Mouse (Mus musculus) neural tube, embryonic 13.5 days (tissue): ENCODE data around the gene Slc7a6os. TPM values are rescaled to one million over a fixed set of nuclear protein-coding genes. Genes with fewer than 3 reads are reported as not detected.

ENCODE experiments used
- ATAC-seq: fragments of 200-750 bp; cut with Nextera tagmentation; 2 replicates; pipeline ENCODE4 v1.8.0; 2017; ENCODE audit warnings: low read depth, mild to moderate bottlenecking, moderate TSS enrichment, moderate library complexity
- H3K27ac ChIP-seq: fragments of 300-500 bp; sonication (generic); replicated peaks from 2 replicates; pipeline ENCODE4 v1.5.1; 2015; ENCODE audit warnings: moderate library complexity, mild to moderate bottlenecking, inconsistent platforms
- H3K27me3 ChIP-seq: fragments of 300-500 bp; sonication (generic); 2 replicates; pipeline ENCODE4 v1.6.1; 2015; ENCODE audit warnings: mild to moderate bottlenecking, inconsistent platforms
- H3K36me3 ChIP-seq: fragments of 300-500 bp; sonication (generic); 2 replicates; pipeline ENCODE4 v1.6.1; 2015; ENCODE audit warnings: mild to moderate bottlenecking, inconsistent platforms
- H3K4me1 ChIP-seq: fragments of 300-500 bp; sonication (generic); replicated peaks from 2 replicates; pipeline ENCODE4 v1.6.1; 2015; ENCODE audit warnings: inconsistent platforms
- H3K4me2 ChIP-seq: fragments of 300-500 bp; sonication (generic); 2 replicates; pipeline ENCODE4 v1.6.1; 2015; ENCODE audit warnings: inconsistent platforms, mild to moderate bottlenecking, moderate library complexity
- H3K4me3 ChIP-seq: fragments of 300-500 bp; sonication (generic); 2 replicates; pipeline ENCODE4 v1.5.1; 2015; ENCODE audit warnings: mild to moderate bottlenecking, inconsistent platforms
- H3K9ac ChIP-seq: fragments of 300-500 bp; sonication (generic); 2 replicates; pipeline ENCODE4 v1.6.1; 2015; ENCODE audit warnings: moderate library complexity, mild to moderate bottlenecking, inconsistent platforms
- H3K9me3 ChIP-seq: fragments of 300-500 bp; sonication (generic); 2 replicates; pipeline ENCODE4 v1.6.1; 2016; ENCODE audit warnings: inconsistent platforms
- WGBS: fragments of 180-500 bp; shearing (Covaris S2); methylation state at CpG from one replicate; pipeline ENCODE4 v1.1.7; 2015; 5-methylcytosine and 5-hydroxymethylcytosine counted together
- polyA plus RNA-seq: library from polyadenylated mRNA; unstranded; fragments of >200 nt; fragmentation: Nextera tagmentation; extraction: Ambion mirVana; gene quantifications from 2 replicates; pipeline ENCODE4 v1.2.1, GENCODE M21; 2015

The Slc7a6os gene
- polyA plus RNA-seq, 1 experiment from 2014 or later: 37.7 TPM

DNA sequence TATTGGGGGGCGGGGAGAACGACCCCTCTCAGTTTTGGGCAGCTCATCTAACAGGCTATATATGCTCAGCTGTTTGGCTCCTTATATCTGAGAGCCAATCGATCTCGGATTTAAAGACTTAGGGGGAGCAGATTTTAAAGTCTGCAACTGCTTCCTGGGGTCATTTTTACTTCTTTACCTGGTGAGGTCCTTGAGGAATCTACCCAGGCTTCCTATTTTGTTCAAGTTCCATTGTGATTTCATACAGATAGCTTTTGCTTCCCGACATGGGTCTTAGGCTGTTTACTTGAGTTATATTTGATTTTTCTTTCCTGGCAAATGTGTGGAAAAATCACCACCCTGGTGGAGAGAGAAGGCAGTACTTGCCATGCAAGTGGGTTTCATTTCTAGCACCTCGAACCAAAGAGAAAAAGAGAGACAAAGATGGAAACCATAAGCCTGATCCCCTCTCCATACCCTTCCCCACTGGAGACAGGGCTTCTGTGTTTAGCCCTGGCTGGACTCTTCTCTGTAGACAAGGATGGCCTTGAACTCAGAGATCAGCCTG, 40.7 kb downstream of the Slc7a6os start:
- ATAC-seq: no peak
- peaks cover 21% of the 10 kb centered on the region for H3K4me1 ChIP-seq
- 39% methylated on average over 6 of the region's 6 CpGs for WGBS
- H3K9me3 ChIP-seq: no peaks in the 10 kb centered on the region
- H3K36me3 ChIP-seq: no peaks in the 10 kb centered on the region
- peak overlapping the region; percentile 81 for H3K4me2 ChIP-seq
- peak overlapping the region; percentile 96 for H3K27ac ChIP-seq
- no peaks in the 10 kb centered on the region for H3K27me3 ChIP-seq
- H3K9ac ChIP-seq: peak overlapping the region; percentile 89
- peak overlapping the region; percentile 68 for H3K4me3 ChIP-seq

DNA sequence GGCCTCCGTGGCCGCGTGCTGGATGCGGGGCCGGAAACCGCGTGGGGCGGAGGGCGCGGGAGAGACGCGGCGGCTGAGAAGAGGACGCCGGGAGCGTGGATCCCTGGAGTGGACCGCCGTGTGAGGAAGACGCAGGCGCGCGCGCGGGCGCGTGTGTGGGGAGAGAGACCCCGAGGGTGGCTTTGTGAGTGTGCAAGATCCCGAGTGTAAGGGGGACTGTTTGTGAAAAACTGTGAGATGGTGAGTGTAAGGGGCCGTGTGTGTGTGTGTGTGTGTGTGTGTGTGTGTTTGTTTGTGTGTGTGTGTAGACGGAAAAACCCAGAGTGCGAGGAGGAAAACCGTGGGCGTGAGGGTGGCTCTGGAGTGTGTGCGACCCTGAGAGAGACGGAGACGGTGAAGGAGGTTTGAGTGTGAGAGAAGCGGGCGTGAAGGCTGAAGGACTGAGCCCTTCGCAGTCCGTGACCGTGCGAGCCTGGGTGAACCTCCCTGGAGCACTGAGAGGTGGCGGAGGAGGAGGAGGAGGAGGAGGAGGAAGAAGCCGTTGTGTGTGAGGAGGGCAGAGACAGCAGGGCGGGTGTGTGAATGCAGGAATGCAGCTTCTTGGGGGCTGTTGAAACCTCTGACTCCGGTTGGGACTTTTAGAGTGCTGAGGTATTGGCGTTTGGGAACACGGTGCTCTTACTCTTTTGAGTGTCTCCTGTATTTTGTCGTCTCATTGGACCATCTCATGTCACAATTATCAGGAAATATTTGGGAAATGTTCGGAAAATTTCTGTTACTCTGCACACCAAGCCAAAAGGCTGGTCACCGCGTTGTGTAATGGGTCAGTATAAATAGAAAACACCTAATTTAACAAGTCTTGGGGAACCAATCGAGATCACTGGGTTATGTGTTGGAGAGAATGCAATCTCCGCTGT, 41.5 kb downstream of the Slc7a6os start:
- Histone ChIP-seq H3K4me3 (peak overlapping the region; percentile 68), H3K27ac (peak overlapping the region; percentile 96), H3K4me1 (peaks cover 21% of the 10 kb centered on the region), H3K9me3 (no peaks in the 10 kb centered on the region), H3K4me2 (peak overlapping the region; percentile 81), H3K36me3 (peaks cover 5% of the 10 kb centered on the region), H3K9ac (peak overlapping the region; percentile 89), H3K27me3 (no peaks in the 10 kb centered on the region)
- 1% methylated on average over 54 of the region's 54 CpGs for WGBS
- peak; percentile 84 for ATAC-seq

DNA sequence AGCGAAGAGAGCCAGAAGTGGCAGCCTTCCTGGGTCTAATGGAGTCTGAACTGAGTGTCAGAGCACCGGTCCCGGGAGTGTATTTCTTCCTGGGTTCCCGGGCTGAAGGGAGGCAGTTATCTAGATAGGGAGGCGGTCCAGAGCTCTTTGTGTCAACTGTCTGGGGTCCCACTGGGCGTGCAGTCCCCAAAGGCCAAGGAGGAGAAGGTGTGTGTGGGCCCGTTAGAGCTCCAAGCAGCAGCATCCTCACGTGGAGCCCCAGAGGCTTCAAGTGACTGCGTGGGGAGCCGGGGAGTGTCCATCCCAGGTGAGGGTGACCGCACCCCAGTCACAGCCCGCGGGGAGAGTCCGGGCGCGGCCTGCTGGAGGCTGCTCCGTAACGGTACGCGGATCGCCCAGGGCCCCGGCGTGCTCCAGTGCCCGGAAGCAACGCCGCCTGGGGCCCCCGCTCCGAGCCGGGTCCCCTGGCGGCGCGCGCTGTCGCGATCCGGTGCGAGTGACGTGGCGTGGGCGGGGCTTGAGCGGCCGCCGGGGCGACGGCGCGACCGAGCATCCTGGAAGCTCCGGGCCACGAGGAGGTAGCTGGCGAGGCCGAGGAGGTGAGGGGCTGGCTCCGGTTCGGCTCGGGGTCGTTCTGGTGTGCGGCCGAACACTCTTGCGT, 42.2 kb downstream of the Slc7a6os start, which contains the start of gene Slc7a6:
Gene Slc7a6, plus strand, starts transcription at position 502 of the 661 bp plus-strand sequence.
- H3K27me3 ChIP-seq: no peaks in the 10 kb centered on the region
- peaks cover 21% of the 10 kb centered on the region for H3K4me1 ChIP-seq
- peak within 1 kb of the TSS; percentile 68 for H3K4me3 ChIP-seq
- H3K9me3 ChIP-seq: no peaks in the 10 kb centered on the region
- peak within 1 kb of the TSS; percentile 81 for H3K4me2 ChIP-seq
- ATAC-seq: peak; percentile 92
- peak within 1 kb of the TSS; percentile 96 for H3K27ac ChIP-seq
- H3K36me3 ChIP-seq: peaks cover 13% of the 10 kb centered on the region
- peak within 1 kb of the TSS; percentile 89 for H3K9ac ChIP-seq
- WGBS: under 1% methylated on average over 59 of the region's 59 CpGs

DNA sequence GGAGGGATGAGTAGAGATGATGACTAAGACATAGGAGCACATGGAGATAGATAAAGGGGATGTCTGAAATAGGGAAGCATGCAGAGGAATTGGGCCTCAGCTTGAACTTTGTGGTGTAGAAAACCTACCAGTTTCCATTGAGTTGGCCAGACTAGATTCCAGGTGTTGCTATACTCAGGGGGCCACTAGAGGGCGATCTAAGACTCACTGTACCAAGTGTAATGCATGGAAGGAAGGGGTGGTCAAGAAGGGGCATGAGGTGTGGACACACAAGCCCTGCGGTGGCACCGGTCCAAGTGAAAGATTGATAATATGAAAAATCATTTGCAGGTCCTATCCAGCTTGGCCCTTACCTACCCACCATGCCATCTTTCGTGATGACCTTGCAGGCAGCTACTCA, 45.3 kb downstream of the Slc7a6os start:
- H3K27ac ChIP-seq: no peak overlapping the region
- no peak for ATAC-seq
- 54% methylated on average over 4 of the region's 4 CpGs for WGBS

DNA sequence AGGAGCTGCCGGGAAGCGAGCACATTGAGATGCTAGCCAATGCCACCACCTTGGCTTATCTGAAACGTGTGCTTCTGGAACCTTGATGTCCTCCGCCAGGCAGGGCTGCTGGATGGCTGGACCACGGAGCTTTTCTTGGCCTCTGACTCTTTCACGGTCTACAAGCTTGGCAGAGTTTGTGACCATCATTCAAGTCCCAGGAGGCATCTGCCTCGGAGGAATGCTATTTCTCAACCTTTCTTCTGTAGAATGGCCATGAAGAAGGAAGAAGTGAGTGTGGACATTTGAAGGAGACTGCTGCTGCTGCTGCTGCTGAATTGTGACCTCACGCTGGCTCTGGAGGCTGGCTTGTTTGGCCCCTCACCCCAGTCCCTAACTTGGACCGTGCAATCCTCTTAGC, 47.5 kb downstream of the Slc7a6os start:
- Histone ChIP-seq H3K4me1 (peaks cover 8% of the 10 kb centered on the region), H3K4me2 (no peak overlapping the region), H3K4me3 (no peak overlapping the region), H3K36me3 (peaks cover 62% of the 10 kb centered on the region), H3K9me3 (no peaks in the 10 kb centered on the region), H3K27me3 (no peaks in the 10 kb centered on the region), H3K9ac (no peak overlapping the region), H3K27ac (no peak overlapping the region)
- ATAC-seq: no peak
- 94% methylated on average over 9 of the region's 9 CpGs for WGBS

More for the DNA sequence above, 45.3 kb downstream of the Slc7a6os start:
- no peak overlapping the region for H3K9ac ChIP-seq
- H3K36me3 ChIP-seq: peaks cover 43% of the 10 kb centered on the region
- no peaks in the 10 kb centered on the region for H3K9me3 ChIP-seq
- no peaks in the 10 kb centered on the region for H3K27me3 ChIP-seq
- H3K4me2 ChIP-seq: no peak overlapping the region
- no peak overlapping the region for H3K4me3 ChIP-seq
- H3K4me1 ChIP-seq: peaks cover 19% of the 10 kb centered on the region

DNA sequence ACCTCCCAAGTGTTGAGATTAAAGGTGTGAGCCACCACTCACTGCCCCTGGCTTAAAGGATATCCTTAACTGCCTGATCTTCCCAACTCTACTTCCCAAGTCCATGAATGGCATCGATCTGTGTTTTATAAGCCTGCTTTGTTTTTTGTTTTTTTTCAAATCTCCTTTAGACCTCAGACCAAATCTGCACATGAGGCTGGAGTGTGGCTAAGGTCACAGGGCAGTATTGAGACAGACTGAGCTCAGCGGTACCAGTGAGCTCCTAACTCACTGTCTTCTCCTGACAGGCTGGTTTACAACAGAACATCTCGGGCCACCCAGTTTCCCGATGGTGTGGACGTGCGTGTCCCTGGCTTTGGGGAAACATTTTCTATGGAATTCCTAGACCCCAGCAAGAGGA, 50.9 kb downstream of the Slc7a6os start:
- WGBS: 89% methylated on average over 6 of the region's 6 CpGs
- Histone ChIP-seq H3K4me3 (no peak overlapping the region), H3K27me3 (no peaks in the 10 kb centered on the region), H3K9me3 (no peaks in the 10 kb centered on the region), H3K9ac (no peak overlapping the region), H3K4me2 (no peak overlapping the region), H3K27ac (no peak overlapping the region), H3K36me3 (peaks cover 89% of the 10 kb centered on the region), H3K4me1 (no peaks in the 10 kb centered on the region)
- no peak for ATAC-seq

DNA sequence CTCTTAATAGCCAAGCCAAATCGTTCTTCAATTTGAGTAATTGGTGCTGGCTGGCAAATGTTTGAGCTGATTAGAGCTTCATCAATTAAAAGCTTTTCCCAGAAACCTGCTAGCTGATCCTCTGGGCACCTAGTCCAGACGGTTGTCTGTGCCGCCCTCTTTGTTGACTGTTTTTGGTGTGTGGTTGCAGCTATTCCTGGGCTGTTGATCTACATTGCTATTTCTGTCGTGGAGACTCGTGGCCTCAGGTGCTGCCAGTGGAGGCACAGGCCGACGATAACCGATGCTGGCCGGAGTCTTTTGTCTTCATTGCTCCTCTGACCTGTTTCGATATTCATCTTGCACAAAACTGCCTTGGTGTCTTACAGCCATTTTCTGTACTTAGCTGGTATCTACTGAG, 52.4 kb downstream of the Slc7a6os start:
- Histone ChIP-seq H3K27me3 (no peaks in the 10 kb centered on the region), H3K4me3 (no peak overlapping the region), H3K27ac (no peak overlapping the region), H3K4me2 (no peak overlapping the region), H3K9me3 (no peaks in the 10 kb centered on the region), H3K4me1 (no peaks in the 10 kb centered on the region), H3K36me3 (peaks cover 86% of the 10 kb centered on the region), H3K9ac (no peak overlapping the region)
- 91% methylated on average over 10 of the region's 10 CpGs for WGBS
- ATAC-seq: no peak

DNA sequence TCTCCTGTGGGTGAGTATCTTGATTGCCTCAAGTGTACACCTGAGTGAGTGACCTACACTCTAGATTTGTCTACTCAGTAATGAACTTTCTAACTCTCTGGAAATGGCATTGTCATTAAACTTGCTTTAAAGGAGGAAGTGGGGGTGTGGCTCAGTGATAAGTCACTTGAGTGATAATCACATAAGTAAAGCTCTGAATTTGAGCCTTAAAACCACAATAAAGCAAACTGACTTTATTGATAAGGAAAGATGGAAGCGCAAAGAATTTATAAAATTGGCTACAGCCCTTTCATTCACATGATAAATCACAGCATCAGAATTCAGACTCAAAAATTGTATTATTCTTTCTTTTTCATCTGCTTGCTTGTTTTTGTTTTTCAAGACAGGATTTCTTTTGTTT, 53.3 kb downstream of the Slc7a6os start:
- peaks cover 76% of the 10 kb centered on the region for H3K36me3 ChIP-seq
- no peak for ATAC-seq
- H3K27me3 ChIP-seq: no peaks in the 10 kb centered on the region
- no peak overlapping the region for H3K4me3 ChIP-seq
- 98% methylated on average over 1 of the region's 1 CpGs for WGBS
- H3K4me1 ChIP-seq: no peaks in the 10 kb centered on the region
- no peak overlapping the region for H3K9ac ChIP-seq
- no peaks in the 10 kb centered on the region for H3K9me3 ChIP-seq
- no peak overlapping the region for H3K27ac ChIP-seq
- no peak overlapping the region for H3K4me2 ChIP-seq

DNA sequence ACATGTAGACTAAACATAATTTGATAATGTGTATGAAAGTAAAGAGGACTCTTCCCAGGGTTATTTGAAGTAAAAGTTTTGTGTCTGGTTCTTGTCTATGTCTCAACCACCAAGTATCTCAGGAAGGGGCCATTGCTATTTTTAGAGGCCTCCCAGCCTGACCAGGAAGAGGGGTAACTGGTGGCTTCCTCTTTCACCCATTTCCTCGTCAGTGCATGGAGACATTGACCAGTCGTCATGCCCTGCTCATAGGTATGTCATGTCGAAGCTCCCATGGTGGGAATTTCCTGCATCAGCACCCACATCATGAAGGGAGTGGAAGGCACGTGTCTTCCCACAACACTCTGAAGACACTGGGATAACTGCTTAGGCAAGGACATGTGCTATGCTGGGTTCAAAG, 57.9 kb downstream of the Slc7a6os start:
- H3K4me2 ChIP-seq: no peak overlapping the region
- H3K4me3 ChIP-seq: no peak overlapping the region
- no peaks in the 10 kb centered on the region for H3K9me3 ChIP-seq
- peaks cover 17% of the 10 kb centered on the region for H3K4me1 ChIP-seq
- peaks cover 34% of the 10 kb centered on the region for H3K36me3 ChIP-seq
- WGBS: 74% methylated on average over 4 of the region's 4 CpGs
- ATAC-seq: no peak
- no peak overlapping the region for H3K27ac ChIP-seq
- H3K27me3 ChIP-seq: no peaks in the 10 kb centered on the region
- H3K9ac ChIP-seq: no peak overlapping the region

DNA sequence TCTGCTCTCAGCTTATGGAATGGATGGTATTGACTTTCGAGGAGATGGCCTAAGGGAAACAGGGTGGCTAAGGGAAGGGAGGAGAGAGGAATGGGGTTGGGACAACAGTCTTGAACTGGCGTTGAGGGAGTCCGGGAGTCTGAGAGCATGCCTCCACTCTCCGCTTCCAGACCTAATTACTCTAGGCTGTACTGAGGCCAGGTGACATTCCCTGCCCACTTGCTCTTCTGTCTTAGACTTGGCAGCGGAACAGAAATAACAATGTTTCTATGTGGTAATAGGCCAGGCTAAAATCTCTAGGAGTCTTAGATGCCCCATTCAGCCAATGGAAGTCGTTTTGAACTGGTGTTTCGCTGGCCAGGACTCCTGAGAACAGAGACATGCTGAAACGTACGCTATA, 59.7 kb downstream of the Slc7a6os start:
- no peak for ATAC-seq
- Histone ChIP-seq H3K4me2 (peak overlapping the region; percentile 74), H3K36me3 (peaks cover 19% of the 10 kb centered on the region), H3K9ac (peak overlapping the region; percentile 85), H3K27me3 (no peaks in the 10 kb centered on the region), H3K4me3 (peak overlapping the region; percentile 85), H3K9me3 (no peaks in the 10 kb centered on the region), H3K4me1 (peaks cover 17% of the 10 kb centered on the region), H3K27ac (no peak overlapping the region)
- 83% methylated on average over 9 of the region's 9 CpGs for WGBS
